Mouse (Mus musculus) ovary, adult 18-20 months (tissue): ENCODE results near the gene Tbc1d9.
A peak's percentile ranks its signal among the peaks of the same experiment; 100 is the strongest.

Source experiments
- DNase-seq: peaks from one replicate; pipeline ENCODE4 v3.0.0; 2022; ENCODE audit warnings: low spot score, mixed read lengths

Gene Tbc1d9

GRCm38 (mm10) chr8:83178228-83178742 is 13.1 kb downstream of the Tbc1d9 start:
- DNase-seq: no peak

GRCm38 (mm10) chr8:83181851-83182482 is 16.8 kb downstream of the Tbc1d9 start:
- DNase-seq: no peak

- DNase-seq: no peak
Measured at GRCm38 (mm10) chr8:83182784-83183183, 17.6 kb downstream of the Tbc1d9 start.

- DNase-seq: no peak
Measured at GRCm38 (mm10) chr8:83186376-83186775, 21.2 kb downstream of the Tbc1d9 start.

GRCm38 (mm10) chr8:83187363-83187962 is 22.3 kb downstream of the Tbc1d9 start:
- no peak for DNase-seq

- DNase-seq: no peak
Measured at GRCm38 (mm10) chr8:83189538-83190095, 24.5 kb downstream of the Tbc1d9 start.

- DNase-seq: no peak
Measured at GRCm38 (mm10) chr8:83196088-83196487, 30.9 kb downstream of the Tbc1d9 start.

GRCm38 (mm10) chr8:83199715-83200114 is 34.6 kb downstream of the Tbc1d9 start:
- no peak for DNase-seq

GRCm38 (mm10) chr8:83200191-83201177 is 35.3 kb downstream of the Tbc1d9 start:
- DNase-seq: peak; percentile 58

GRCm38 (mm10) chr8:83202946-83203345 is 37.8 kb downstream of the Tbc1d9 start:
- no peak for DNase-seq

- no peak for DNase-seq
Measured at GRCm38 (mm10) chr8:83205907-83206306, 40.8 kb downstream of the Tbc1d9 start.

GRCm38 (mm10) chr8:83209581-83209980 is 44.4 kb downstream of the Tbc1d9 start:
- DNase-seq: no peak

GRCm38 (mm10) chr8:83210676-83211075 is 45.5 kb downstream of the Tbc1d9 start:
- no peak for DNase-seq

GRCm38 (mm10) chr8:83215065-83215464 is 49.9 kb downstream of the Tbc1d9 start:
- no peak for DNase-seq

GRCm38 (mm10) chr8:83216520-83216919 is 51.4 kb downstream of the Tbc1d9 start:
- no peak for DNase-seq

GRCm38 (mm10) chr8:83217196-83217595 is 52.0 kb downstream of the Tbc1d9 start:
- DNase-seq: no peak

GRCm38 (mm10) chr8:83217891-83218290 is 52.7 kb downstream of the Tbc1d9 start:
- DNase-seq: no peak

- DNase-seq: no peak
Measured at GRCm38 (mm10) chr8:83219392-83219791, 54.2 kb downstream of the Tbc1d9 start.

- no peak for DNase-seq
Measured at GRCm38 (mm10) chr8:83220746-83221145, 55.6 kb downstream of the Tbc1d9 start.

- no peak for DNase-seq
Measured at GRCm38 (mm10) chr8:83224754-83225416, 59.7 kb downstream of the Tbc1d9 start.

- no peak for DNase-seq
Measured at GRCm38 (mm10) chr8:83225598-83225997, 60.4 kb downstream of the Tbc1d9 start.

- DNase-seq: no peak
Measured at GRCm38 (mm10) chr8:83227336-83227735, 62.2 kb downstream of the Tbc1d9 start.
